Mouse (Mus musculus): ENCODE measurements around the gene Olfr655. TPM values are rescaled to one million over a fixed set of nuclear protein-coding genes. Genes with fewer than 3 reads are reported as not detected.

Olfr655 gene
- polyA plus RNA-seq, 1 experiment from 2014 or later: not detected

- no peaks in the 10 kb centered on the region for H3K27me3 ChIP-seq (ENCODE audit: control insufficient read depth, insufficient read depth, low read length)
- H3K27ac ChIP-seq (replicated peaks): no peak overlapping the region
- no peaks in the 10 kb centered on the region for H3K4me1 ChIP-seq (replicated peaks; ENCODE audit: control insufficient read depth, insufficient read depth)
- DNase-seq (ENCODE audit: low spot score): no peak
- 80% methylated on average over 5 of the region's 5 CpGs for WGBS
- TF ChIP-seq EP300 (optimal IDR thresholded peaks at IDR 0.05) (no peak), CTCF (IDR thresholded peaks at IDR 0.05; ENCODE audit: low read depth) (no peak)
- H3K9me3 ChIP-seq (ENCODE audit: control insufficient read depth, low read length): no peaks in the 10 kb centered on the region
- ATAC-seq (ENCODE audit: low FRiP score, low TSS enrichment): no peak
- no peak overlapping the region for H3K4me2 ChIP-seq (replicated peaks; ENCODE audit: low read depth)
- H3K36me3 ChIP-seq (ENCODE audit: control insufficient read depth, insufficient read depth, low read length): no peaks in the 10 kb centered on the region
- H3K9ac ChIP-seq (ENCODE audit: low read length): no peak overlapping the region
- no peak overlapping the region for H3K4me3 ChIP-seq (ENCODE audit: low read depth, low read length)
These were observed 13.3 kb downstream of the Olfr655 start for GRCm38 (mm10) chr7:104588274-104588673.

- Histone ChIP-seq H3K27me3 (ENCODE audit: control insufficient read depth, insufficient read depth, low read length) (no peaks in the 10 kb centered on the region), H3K27ac (replicated peaks) (no peak within 1 kb of the TSS), H3K9ac (ENCODE audit: low read length) (no peak within 1 kb of the TSS), H3K4me2 (replicated peaks; ENCODE audit: low read depth) (no peak within 1 kb of the TSS), H3K4me1 (replicated peaks; ENCODE audit: control insufficient read depth, insufficient read depth) (no peaks in the 10 kb centered on the region), H3K4me3 (ENCODE audit: low read depth, low read length) (no peak within 1 kb of the TSS), H3K9me3 (ENCODE audit: control insufficient read depth, low read length) (no peaks in the 10 kb centered on the region), H3K36me3 (ENCODE audit: control insufficient read depth, insufficient read depth, low read length) (no peaks in the 10 kb centered on the region)
- no peak for DNase-seq (ENCODE audit: low spot score)
- no peak for TF ChIP-seq CTCF (IDR thresholded peaks at IDR 0.05; ENCODE audit: low read depth)
- no peak for TF ChIP-seq EP300 (optimal IDR thresholded peaks at IDR 0.05)
- 61% methylated on average over 4 of the region's 4 CpGs for WGBS
- no peak for ATAC-seq (ENCODE audit: low FRiP score, low TSS enrichment)
These were observed 14.9 kb downstream of the Olfr655 start, which contains the start of gene Olfr654 for GRCm38 (mm10) chr7:104586725-104587124. Olfr654 (plus strand) TSS chr7:104587025.

GRCm38 (mm10) chr7:104581429-104581828 lies 20.1 kb downstream of the Olfr655 start:
- TF ChIP-seq EP300 (optimal IDR thresholded peaks at IDR 0.05): no peak
- TF ChIP-seq CTCF (IDR thresholded peaks at IDR 0.05; ENCODE audit: low read depth): no peak
- Histone ChIP-seq H3K4me1 (replicated peaks; ENCODE audit: control insufficient read depth, insufficient read depth) (no peaks in the 10 kb centered on the region), H3K4me2 (replicated peaks; ENCODE audit: low read depth) (no peak overlapping the region), H3K27me3 (ENCODE audit: control insufficient read depth, insufficient read depth, low read length) (no peaks in the 10 kb centered on the region), H3K36me3 (ENCODE audit: control insufficient read depth, insufficient read depth, low read length) (no peaks in the 10 kb centered on the region), H3K27ac (replicated peaks) (no peak overlapping the region), H3K9ac (ENCODE audit: low read length) (no peak overlapping the region), H3K9me3 (ENCODE audit: control insufficient read depth, low read length) (no peaks in the 10 kb centered on the region), H3K4me3 (ENCODE audit: low read depth, low read length) (no peak overlapping the region)
- 79% methylated on average over 4 of the region's 4 CpGs for WGBS
- ATAC-seq (ENCODE audit: low FRiP score, low TSS enrichment): no peak
- DNase-seq (ENCODE audit: low spot score): no peak

- no peaks in the 10 kb centered on the region for H3K4me1 ChIP-seq (replicated peaks; ENCODE audit: control insufficient read depth, insufficient read depth)
- H3K36me3 ChIP-seq (ENCODE audit: control insufficient read depth, insufficient read depth, low read length): no peaks in the 10 kb centered on the region
- H3K9ac ChIP-seq (ENCODE audit: low read length): no peak overlapping the region
- no peak overlapping the region for H3K27ac ChIP-seq (replicated peaks)
- H3K27me3 ChIP-seq (ENCODE audit: control insufficient read depth, insufficient read depth, low read length): no peaks in the 10 kb centered on the region
- TF ChIP-seq CTCF (IDR thresholded peaks at IDR 0.05; ENCODE audit: low read depth) (no peak), EP300 (optimal IDR thresholded peaks at IDR 0.05) (no peak)
- H3K4me2 ChIP-seq (replicated peaks; ENCODE audit: low read depth): no peak overlapping the region
- H3K9me3 ChIP-seq (ENCODE audit: control insufficient read depth, low read length): no peaks in the 10 kb centered on the region
- ATAC-seq (ENCODE audit: low FRiP score, low TSS enrichment) (no peak), DNase-seq (ENCODE audit: low spot score) (no peak)
- H3K4me3 ChIP-seq (ENCODE audit: low read depth, low read length): no peak overlapping the region
- 89% methylated on average over 4 of the region's 4 CpGs for WGBS
These were observed 20.7 kb downstream of the Olfr655 start for GRCm38 (mm10) chr7:104580846-104581245.

DNA sequence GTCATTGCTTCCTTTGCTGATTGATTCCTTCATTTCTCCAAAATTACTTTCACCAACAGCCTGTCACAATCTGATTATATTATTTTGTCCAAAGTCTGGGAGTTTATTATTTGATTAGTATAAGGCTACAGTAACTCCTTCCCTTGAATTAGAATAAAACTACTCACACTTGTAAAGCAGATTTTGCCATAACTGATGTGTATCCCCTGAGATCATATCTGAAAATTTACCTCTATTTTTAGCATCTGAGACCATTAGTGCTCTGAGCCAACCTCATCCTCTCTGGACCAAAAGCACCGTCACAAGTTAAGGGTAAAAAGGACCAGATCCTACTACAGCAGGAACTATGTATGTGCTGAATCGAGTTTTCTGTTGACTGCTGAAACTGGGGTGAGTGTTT lies 24.6 kb downstream of the Olfr655 start, which contains the start of gene Olfr653:
Gene Olfr653 (plus strand): TSS at position 301 of the 400 bp plus-strand sequence.
- no peaks in the 10 kb centered on the region for H3K27me3 ChIP-seq (ENCODE audit: control insufficient read depth, insufficient read depth, low read length)
- H3K4me1 ChIP-seq (replicated peaks; ENCODE audit: control insufficient read depth, insufficient read depth): no peaks in the 10 kb centered on the region
- no peaks in the 10 kb centered on the region for H3K36me3 ChIP-seq (ENCODE audit: control insufficient read depth, insufficient read depth, low read length)
- H3K27ac ChIP-seq (replicated peaks): no peak within 1 kb of the TSS
- H3K4me2 ChIP-seq (replicated peaks; ENCODE audit: low read depth): no peak within 1 kb of the TSS
- DNase-seq (ENCODE audit: low spot score): no peak
- WGBS: 53% methylated on average over 2 of the region's 2 CpGs
- no peak for ATAC-seq (ENCODE audit: low FRiP score, low TSS enrichment)
- H3K9me3 ChIP-seq (ENCODE audit: control insufficient read depth, low read length): no peaks in the 10 kb centered on the region
- TF ChIP-seq CTCF (IDR thresholded peaks at IDR 0.05; ENCODE audit: low read depth) (no peak), EP300 (optimal IDR thresholded peaks at IDR 0.05) (no peak)
- H3K4me3 ChIP-seq (ENCODE audit: low read depth, low read length): no peak within 1 kb of the TSS
- no peak within 1 kb of the TSS for H3K9ac ChIP-seq (ENCODE audit: low read length)

GRCm38 (mm10) chr7:104560601-104561000 lies 41.0 kb downstream of the Olfr655 start, which contains the start of gene Olfr652:
Olfr652 (plus strand) TSS chr7:104560901.
- Histone ChIP-seq H3K4me2 (replicated peaks; ENCODE audit: low read depth) (no peak within 1 kb of the TSS), H3K27me3 (ENCODE audit: control insufficient read depth, insufficient read depth, low read length) (no peaks in the 10 kb centered on the region), H3K36me3 (ENCODE audit: control insufficient read depth, insufficient read depth, low read length) (no peaks in the 10 kb centered on the region), H3K9me3 (ENCODE audit: control insufficient read depth, low read length) (no peaks in the 10 kb centered on the region), H3K27ac (replicated peaks) (no peak within 1 kb of the TSS), H3K4me3 (ENCODE audit: low read depth, low read length) (no peak within 1 kb of the TSS), H3K9ac (ENCODE audit: low read length) (no peak within 1 kb of the TSS), H3K4me1 (replicated peaks; ENCODE audit: control insufficient read depth, insufficient read depth) (no peaks in the 10 kb centered on the region)
- ATAC-seq (ENCODE audit: low FRiP score, low TSS enrichment) (no peak), DNase-seq (ENCODE audit: low spot score) (no peak)
- no peak for TF ChIP-seq CTCF (IDR thresholded peaks at IDR 0.05; ENCODE audit: low read depth)
- no peak for TF ChIP-seq EP300 (optimal IDR thresholded peaks at IDR 0.05)

Measured in stomach, postnatal 0 days (tissue).